Mouse (Mus musculus): Measurements from ENCODE around the gene Rab8b.
"Not testable (repeated sequence)": the region's sequence is repeated elsewhere in the genome, so short reads cannot be mapped to it uniquely, and the experiment has no call there.

Gene Rab8b

GRCm38 (mm10) chr9:66834318-66835096 lies 85.0 kb downstream of the Rab8b start, which contains the start of gene Aph1c:
Aph1c (minus strand) TSS chr9:66834726.
- DNase-seq = peak; percentile 100

- no peak for DNase-seq
Measured at GRCm38 (mm10) chr9:66833851-66834250, 85.6 kb downstream of the Rab8b start.

- DNase-seq = no peak
Measured at GRCm38 (mm10) chr9:66832366-66832908, 87.0 kb downstream of the Rab8b start.

GRCm38 (mm10) chr9:66825990-66826389 lies 93.5 kb downstream of the Rab8b start:
- DNase-seq = peak; percentile 74

- DNase-seq = not testable (repeated sequence)
Measured at GRCm38 (mm10) chr9:66822255-66822654, 97.2 kb downstream of the Rab8b start.

GRCm38 (mm10) chr9:66820996-66821395 lies 98.5 kb downstream of the Rab8b start:
- DNase-seq = no peak

GRCm38 (mm10) chr9:66813392-66813791 lies 106.1 kb downstream of the Rab8b start:
- DNase-seq = no peak

- DNase-seq = peak; percentile 58
Measured at GRCm38 (mm10) chr9:66805951-66806350, 113.5 kb downstream of the Rab8b start.

- no peak for DNase-seq
Measured at GRCm38 (mm10) chr9:66801947-66802346, 117.5 kb downstream of the Rab8b start.

GRCm38 (mm10) chr9:66796739-66797138 lies 122.7 kb downstream of the Rab8b start, which contains the start of gene Gm10647:
Gm10647 (plus strand) TSS chr9:66797039.
- no peak for DNase-seq

- peak; percentile 98 for DNase-seq
Measured at GRCm38 (mm10) chr9:66795464-66796324, 123.8 kb downstream of the Rab8b start, which contains the start of gene Aph1b. Aph1b (minus strand) TSS chr9:66795490.

GRCm38 (mm10) chr9:66794629-66795463 lies 124.6 kb downstream of the Rab8b start:
- peak; percentile 27 for DNase-seq

All from embryo, embryonic 11 days (tissue).